Mouse (Mus musculus) brain, embryonic 14.5 days (tissue): ENCODE results near the gene Hes7.

Source experiments
- CTCF ChIP-seq: fragments of 200-500 bp; IDR thresholded peaks from 2 replicates; pipeline ENCODE4 v1.5.1; 2012; ENCODE audit warnings: inconsistent platforms, mild to moderate bottlenecking, moderate library complexity, borderline replicate concordance; ENCODE audit not compliant: insufficient read depth, insufficient read length; ENCODE audit errors: extremely low read depth
- POLR2A ChIP-seq: fragments of 200-500 bp; IDR thresholded peaks from 2 replicates; pipeline ENCODE4 v1.6.1; 2012; ENCODE audit warnings: mild to moderate bottlenecking, inconsistent platforms, borderline replicate concordance; ENCODE audit not compliant: poor library complexity, insufficient read depth, insufficient read length, severe bottlenecking; ENCODE audit errors: extremely low read depth

DNA sequence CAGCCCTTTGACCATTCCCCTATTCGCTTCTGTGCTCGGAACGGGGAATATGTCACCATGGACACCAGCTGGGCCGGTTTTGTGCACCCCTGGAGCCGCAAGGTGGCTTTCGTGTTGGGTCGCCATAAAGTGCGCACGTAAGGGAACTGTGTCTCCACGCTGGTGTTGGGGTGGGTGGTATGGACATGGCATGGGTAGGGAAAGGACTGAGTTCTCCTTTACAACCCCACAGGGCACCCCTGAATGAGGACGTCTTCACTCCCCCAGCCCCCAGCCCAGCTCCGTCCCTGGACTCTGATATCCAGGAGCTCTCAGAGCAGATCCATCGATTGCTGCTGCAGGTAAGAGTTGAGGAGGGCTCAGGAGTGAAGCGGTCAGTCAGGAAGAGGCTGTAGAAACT lies 17.1 kb upstream of the Hes7 start:
- no peak for TF ChIP-seq CTCF
- no peak for TF ChIP-seq POLR2A
